Mouse (Mus musculus): ENCODE results near the gene Tasp1.
"Not testable (repeated sequence)": the region's sequence is repeated elsewhere in the genome, so short reads cannot be mapped to it uniquely, and the experiment has no call there.

Tasp1 gene

DNA sequence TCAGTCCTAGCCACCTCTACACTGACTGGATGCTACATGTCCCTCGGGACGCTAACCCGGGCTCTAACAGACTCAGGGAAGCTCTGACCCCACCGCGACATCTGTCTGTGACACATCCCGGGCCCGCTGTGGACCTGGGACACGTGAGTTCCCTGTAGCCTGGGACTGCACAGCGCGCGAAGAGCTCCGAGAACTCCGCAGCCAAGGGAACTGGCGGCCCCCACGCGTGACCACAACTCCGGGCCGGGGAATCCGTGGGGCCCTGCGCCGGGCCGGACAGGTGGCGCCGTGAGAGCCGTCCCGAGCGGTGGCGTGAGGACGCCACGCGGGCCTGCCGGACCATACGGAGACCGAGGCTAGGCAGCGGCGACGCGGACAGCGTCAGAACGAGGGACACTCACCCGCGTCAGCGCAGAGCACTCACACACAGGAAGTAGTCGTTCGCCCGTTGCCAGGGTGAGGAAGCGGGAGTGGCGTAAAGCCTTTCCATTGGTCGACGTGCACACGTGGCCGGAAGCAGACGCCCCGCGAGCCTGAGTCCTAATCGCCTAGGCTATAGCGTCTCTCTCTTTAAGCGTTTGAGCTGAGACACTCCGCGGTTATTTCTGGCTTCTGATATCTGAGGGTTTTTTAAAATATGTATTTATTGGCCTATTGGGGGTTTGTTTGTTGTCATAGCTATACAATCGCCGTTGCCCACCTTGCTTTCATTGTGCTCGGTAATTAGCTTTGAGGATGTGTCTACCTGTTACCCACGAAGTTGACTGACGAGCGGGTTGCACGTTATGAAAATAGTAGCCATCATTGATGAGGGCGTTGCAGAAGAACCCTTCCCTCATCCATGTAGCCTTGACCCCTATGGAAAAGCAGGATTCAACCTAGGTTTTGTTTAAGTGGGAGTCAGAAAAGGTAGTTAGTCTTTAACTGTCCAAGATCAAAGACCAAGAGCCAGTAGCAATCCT lies at the start of gene Tasp1:
Gene Tasp1 (minus strand): TSS at position 453 of the 962 bp plus-strand sequence.
- peak; percentile 95 to 97 for DNase-seq (ENCODE audit: low spot score in 2 of 2)

DNA sequence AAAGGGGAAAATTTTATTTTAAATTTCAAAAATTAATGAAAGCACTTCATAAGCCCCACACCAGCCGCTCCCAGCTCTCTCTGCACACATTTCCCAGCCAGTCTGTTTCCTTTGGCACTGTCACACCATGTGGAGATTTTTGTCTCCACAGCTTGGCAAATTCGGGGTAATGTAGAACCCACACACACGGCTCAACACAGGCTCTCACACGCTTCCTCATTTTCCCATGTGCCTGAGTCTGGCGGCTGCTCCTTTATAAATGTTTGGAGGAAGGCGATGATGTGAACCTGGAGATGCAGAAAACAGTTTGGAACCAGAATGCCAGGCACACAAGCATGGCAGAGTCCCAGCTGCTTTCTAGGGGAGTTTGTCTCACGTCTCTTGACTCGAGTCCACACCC lies 47.2 kb upstream of the Tasp1 start:
- peak; percentile 26 to 34 for DNase-seq (ENCODE audit: low spot score in 2 of 2)

DNA sequence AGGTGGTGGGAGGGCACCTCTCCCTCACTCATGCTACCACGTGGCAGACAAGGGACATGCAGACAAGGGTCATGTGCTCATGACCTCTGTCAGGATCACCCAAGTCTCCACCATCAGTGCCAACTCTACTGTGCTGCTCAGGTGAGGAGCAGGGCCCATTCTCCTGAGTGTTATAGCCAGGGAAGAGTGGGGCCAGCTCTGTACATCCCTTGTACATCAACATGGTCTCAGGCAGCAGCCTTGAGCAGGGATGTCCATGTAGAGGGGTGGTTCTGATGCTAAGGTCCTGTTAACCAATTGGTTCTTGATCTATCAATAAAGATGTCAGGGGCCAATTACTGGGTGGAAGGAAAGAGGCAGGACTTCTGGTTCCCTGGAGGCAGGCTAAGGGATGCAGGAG lies 42.3 kb upstream of the Tasp1 start:
- DNase-seq (ENCODE audit: low spot score in 2 of 2) = no peak

DNA sequence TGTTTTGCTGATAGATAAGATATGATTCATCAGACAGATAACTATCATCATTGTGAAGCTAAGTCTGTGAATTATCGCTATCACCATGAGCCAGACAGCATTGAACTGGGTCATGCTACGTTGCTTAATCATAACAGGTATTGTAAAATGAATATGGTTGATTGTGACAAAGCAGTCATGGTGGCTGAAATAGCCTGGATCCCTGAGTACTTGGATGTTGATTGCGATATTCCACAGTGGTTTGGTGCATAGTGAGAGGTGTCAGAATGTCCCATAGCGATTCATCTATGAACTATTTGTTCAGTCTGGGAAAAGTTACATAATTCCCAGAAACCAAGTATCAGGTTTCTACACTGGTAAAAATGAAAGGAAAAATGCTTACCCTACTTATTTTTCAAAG lies 41.0 kb upstream of the Tasp1 start:
- no peak for DNase-seq (ENCODE audit: low spot score in 2 of 2)

DNA sequence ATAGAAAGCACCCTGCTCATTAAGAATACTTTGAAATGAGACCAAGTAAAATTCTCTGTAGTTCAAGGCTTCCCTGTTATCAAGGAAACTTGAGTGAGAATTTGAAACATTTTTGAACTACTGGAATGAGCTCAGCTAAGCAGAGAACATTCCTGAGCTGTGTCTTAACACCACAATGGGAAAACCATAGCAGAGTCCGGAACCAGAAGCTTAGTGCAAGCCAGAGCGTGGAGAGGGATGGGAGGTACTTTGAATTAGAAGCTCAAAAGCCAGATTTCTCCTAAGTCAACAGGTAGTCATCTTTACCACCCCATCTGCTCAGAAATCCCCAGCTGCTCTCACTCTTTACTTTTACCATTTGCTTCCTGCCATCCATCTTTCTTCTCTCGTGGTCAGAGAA lies 38.3 kb upstream of the Tasp1 start:
- peak in 1 of 2 experiments; percentile 14 for DNase-seq (ENCODE audit: low spot score in 2 of 2)

DNA sequence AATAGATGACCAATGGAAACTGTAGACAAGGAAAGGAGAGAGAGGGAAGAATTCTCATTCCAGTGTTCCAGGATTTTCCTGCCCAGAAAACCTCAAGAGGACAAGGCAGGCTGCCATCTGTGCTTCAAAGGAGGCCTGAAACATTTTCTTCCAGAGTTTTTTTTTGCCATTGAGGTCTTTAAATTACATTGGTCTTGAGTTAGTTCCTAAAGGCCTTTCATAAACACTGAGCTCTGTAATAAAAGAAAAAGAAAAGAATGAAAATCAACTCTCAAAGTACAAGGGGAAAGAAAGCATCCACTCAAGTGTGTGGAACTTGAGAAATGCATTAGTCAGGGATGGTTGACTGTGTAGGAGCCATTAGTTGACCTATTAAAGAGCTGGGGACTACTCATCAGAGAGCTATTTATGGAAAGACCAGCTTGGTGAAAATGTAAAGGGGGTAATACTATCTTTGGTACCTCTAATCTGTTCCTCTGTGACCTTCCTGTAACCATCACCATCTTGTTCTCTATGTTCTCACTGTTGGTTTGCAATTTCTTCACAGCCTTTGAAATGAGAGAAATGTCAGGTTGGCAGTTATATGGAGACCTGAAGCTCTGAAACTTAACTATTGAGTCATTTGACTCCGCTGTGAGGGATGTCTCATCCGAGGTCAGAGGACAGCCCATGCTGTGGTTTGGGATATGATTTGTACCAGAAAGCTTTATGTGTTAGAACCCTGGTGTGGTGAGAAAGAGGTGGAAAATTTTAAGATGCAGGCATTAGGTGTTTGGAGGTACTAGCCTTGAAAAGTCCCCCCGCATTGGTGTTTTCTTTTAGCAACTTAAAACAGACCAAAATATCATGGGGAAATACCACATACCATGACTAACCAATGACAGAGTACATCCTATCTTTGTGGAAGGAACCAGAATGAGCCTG lies 34.2 kb upstream of the Tasp1 start:
- no peak for DNase-seq (ENCODE audit: low spot score in 2 of 2)

DNA sequence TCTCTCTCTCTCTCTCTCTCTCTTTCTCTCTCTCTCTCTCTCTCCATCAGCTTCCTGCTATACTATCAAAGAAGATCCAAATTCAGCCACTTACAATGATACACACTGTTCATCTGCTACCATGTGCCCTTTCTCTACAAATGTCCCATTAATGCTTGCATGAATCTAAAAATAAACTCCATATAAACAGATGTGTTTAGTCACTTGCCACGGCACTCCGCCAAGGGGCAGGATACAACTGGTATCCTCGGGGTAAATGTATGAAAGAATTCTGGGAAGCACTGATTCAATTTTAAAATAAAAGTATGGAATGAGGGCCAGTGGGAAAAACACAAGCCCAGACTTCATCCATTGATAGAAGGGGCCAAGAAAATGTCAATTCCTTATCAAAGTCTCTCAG lies 33.4 kb upstream of the Tasp1 start:
- DNase-seq (ENCODE audit: low spot score in 2 of 2) = no peak

DNA sequence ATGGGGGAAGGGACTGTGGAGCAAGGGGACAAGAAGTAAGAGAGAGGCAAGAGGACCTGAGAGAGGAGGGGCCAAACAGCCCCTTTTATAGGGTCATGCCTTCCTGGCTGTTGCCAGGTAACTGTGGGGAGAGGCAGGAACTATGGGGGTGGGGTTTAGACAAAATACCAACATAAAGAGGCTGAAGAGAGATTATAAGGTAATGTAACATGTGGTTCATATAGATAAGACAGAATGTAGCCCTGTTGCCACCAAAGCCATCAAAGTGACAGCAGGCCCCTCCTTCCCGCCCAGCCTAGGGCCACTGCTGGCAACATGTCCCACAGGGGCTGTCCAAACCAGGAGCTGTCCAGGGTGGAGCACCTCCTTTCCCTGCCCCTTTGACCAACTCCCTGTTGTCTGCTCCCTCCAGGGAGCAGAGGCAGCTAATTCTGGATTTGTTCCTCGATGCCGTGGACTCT lies 30.6 kb upstream of the Tasp1 start:
- no peak for DNase-seq (ENCODE audit: low spot score in 2 of 2)

DNA sequence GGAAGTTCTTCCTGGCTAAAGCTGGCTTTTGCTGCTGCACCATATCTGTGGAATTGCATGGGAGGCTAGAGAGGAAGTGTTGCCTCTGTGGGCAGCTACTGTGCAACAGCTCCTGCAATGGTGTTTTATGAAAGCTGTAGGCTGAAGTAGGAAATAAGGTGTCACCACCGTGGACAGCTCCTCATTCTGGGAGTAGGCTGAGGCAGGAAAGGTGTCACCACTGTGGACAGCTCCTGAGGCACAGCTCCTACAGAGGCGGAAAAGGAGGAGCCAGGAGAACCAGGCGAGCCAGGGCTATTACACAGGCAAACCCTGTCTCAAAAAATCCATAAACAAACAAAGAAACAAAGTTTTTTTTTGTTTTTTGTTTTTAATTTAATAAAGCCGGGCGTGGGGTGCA lies 29.4 kb upstream of the Tasp1 start:
- DNase-seq (ENCODE audit: low spot score in 2 of 2) = no peak

DNA sequence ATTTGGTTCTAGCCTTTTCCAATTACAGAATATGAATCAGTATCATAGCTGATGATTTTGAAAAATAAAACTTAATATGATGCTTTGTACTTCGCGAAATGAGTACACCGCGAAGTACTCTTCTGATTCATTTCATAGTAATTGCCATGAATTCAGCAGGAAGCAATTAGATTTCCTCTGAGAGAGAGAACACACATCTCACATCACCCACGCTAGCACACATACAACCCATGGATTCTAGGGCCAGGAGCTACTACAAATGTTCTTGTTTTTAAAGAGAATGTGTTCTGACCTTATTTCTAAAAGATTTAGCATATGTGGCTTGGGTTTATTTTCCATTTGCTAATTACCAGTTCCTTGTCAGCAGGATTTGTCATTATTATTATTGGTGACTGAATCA lies 26.8 kb upstream of the Tasp1 start:
- DNase-seq (ENCODE audit: low spot score in 2 of 2) = no peak

DNA sequence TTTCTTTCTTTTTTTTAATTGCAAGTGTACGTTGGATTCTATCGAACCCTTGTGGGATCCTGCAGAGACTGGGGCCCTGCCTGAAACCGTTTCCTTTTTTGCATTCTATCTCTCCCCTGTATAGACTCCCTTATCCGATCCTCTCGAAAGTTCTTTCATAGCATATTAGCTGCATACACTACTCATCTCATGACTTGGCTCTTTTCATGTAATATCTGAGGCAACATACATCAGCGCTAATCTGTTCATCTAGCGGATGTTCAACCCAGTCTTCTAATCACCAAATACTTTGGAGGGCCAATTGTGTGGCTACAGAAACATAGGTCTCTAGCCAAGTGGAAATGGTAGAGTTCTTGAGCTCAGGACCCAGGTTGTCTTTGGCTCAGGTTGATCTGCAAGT lies 17.6 kb upstream of the Tasp1 start:
- DNase-seq (ENCODE audit: low spot score in 2 of 2) = no peak

DNA sequence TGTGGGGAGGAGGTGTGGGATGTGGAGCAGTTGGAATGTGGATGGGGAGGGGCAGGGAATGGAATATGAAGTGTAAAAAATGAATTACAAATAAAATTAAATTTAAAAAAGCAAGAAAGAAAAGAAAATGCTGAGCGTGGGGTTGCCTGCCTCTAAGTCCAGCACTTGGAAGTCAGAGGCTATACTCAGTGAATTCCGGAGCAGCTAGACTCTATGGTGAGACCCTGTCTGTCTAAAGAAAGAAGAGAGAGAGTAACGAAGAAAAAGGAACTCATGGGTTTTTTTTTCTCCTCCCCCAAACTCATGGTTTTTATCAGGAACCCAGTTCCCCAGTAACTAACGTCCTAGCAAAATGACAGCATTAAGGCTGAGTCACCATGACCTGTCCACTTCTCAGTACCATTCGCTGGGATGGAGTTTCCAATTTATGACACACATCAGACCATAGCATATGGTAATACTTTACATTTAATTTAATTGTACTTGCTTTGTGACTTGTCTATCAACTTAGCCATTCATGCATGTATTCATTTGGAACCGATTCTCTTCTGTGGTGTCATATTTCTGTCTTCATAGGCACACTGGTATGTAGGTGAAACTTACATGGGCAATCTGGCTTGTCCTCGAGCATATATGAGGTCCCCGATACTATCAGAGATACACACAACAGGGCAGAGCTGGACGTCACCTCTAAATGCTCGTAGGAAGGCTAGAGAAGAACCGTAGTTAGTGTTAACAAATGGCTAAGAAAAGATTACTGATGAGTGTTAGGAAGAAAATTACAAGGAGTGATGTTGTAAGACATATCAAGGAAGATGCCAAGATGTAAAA lies 14.4 kb upstream of the Tasp1 start:
- no peak for DNase-seq (ENCODE audit: low spot score in 2 of 2)

DNA sequence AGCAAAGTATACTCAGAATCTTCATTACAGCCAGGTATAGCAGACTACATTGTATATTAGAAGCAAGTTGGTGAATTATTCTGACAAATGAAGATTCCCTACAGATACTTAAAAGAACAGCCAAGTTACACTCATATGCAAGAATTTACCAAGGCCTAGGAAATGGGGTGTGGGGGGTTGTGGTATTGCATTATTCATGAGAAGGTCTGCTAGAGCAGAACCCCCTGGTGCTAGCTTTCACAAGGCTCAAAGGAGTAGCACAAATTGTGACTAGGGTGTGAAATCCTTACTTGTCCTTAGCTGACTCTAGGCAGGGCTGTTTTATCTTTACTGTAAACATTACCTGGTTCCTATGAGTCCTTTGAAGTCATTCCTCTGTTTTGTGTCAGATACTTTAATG lies 12.7 kb upstream of the Tasp1 start:
- not testable (repeated sequence) for DNase-seq (ENCODE audit: low spot score in 2 of 2)

DNA sequence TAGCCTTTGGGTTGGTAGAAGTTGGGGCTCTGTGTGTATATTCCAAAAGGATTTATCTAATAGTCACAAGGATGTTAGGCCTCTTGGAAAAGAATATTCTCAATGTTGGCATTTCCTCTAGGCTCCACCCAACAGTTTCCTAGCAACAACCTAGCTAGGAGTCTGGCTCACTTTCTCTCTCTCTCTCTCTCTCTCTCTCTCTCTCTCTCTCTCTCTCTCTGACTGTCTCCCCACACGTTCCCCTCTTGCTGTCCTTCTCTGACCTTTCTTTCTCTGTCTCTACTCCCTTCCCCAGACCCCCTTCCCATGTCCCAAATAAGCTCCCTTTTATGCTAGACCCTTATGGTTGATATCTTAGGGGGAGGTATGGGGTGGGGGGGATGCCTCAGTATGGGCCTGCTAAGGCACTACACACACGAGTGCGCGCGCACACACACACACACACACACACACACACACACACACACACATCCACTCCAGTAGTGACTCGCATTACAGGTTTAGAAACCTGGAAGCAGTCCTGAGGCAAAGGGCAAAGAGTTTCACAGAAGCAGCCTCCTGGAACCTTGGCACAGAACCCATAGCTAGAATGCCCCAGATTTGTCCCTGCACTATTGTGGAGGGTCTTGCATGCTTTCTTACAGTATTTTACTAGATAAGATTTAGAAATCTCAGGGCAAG lies 12.1 kb upstream of the Tasp1 start:
- no peak for DNase-seq (ENCODE audit: low spot score in 2 of 2)

DNA sequence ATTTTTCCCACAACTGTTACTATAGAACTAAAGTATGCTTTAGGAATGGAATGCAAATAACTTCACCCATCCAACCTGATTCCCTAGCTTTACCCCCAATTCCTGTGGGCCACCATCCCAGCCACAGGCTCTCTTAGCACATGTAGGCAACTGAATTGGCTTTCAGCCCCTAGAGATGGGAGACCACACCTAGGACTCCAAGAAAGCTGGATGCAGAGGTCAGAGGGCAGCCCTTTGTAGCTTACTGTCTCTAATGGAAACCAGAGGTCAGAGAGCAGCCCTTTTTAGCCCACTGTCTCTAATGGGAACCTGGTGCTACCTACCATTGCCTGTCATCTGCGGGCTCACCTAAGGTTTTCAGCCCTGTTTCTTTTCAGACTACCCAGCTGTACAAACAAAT lies 10.9 kb upstream of the Tasp1 start:
- no peak for DNase-seq (ENCODE audit: low spot score in 2 of 2)

DNA sequence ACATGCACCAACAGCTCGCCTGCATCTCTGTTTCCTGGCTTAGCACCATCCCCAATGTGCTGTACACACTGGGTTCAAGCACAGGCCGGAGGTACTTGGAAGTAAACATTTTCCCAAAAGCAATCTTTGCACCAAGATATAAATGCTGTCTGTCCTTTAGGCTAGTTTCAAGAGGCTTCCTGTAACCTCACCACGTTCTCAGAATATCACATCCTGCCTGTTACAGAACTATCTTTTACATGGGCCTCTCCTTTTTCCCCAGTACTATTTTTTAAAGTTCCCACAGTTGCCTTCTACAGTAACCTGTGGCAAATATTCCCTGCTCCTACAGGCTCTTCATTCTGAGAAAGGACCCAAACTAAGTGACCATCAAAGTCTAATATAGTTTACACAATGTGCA lies 8.5 kb upstream of the Tasp1 start:
- no peak for DNase-seq (ENCODE audit: low spot score in 2 of 2)

DNA sequence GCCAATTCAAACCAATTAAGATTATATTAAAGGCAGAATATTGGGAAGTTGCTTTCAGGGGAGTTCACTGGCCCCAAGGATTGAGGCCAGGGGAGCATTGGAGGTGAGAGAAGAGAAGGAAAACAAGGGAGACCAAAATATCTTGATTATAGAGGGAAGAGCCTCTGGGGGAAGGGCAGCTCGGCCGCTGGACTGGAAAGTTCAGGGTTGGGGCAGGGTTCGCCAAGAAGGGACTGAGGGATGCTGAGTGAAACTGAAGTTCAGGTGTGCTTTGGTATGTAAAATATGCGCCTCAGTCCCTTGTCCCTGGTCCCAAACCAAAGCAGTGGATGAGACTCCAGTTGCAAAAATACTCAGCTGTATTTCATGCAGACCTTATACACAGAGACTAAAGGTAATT lies 911 bp upstream of the Tasp1 start:
- DNase-seq (ENCODE audit: low spot score in 2 of 2) = no peak

DNA sequence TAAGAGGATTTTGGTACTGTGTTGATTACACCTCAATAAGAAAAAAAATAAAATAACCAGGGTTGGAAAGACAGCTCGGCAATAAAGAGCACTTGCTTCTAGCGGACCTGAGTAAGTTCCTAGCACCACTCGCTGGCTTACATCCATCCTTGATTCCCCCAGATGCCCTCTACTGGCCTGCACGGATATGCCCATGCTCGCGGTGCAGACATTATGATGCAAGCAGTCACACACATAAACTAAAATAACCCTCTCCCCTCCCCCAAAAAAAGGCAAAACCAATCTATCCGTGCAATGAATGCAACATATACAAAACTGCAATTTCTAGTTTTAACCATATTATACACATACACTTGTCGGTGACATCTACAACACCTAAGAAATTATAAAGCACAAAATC lies 929 bp downstream of the Tasp1 start:
- no peak for DNase-seq (ENCODE audit: low spot score in 2 of 2)

DNA sequence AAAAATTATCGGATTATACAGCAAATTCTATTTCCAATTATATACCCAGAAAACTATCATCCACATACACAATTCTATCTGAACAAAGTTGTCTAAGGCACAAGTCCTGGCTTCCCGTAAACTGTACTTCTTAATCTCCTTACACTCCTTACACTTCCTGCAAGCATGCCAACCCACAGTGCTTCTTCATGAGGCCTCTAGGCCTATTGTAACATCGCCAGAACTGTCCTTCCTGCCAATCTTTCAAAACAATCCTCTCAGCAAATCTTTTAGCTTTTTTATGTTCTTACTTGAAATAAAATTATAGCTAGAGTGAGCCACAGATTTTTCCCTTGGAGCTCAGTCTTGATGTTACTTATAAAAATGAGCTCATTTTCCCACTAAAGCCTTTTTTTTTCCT lies 5.1 kb downstream of the Tasp1 start:
- no peak for DNase-seq (ENCODE audit: low spot score in 2 of 2)

DNA sequence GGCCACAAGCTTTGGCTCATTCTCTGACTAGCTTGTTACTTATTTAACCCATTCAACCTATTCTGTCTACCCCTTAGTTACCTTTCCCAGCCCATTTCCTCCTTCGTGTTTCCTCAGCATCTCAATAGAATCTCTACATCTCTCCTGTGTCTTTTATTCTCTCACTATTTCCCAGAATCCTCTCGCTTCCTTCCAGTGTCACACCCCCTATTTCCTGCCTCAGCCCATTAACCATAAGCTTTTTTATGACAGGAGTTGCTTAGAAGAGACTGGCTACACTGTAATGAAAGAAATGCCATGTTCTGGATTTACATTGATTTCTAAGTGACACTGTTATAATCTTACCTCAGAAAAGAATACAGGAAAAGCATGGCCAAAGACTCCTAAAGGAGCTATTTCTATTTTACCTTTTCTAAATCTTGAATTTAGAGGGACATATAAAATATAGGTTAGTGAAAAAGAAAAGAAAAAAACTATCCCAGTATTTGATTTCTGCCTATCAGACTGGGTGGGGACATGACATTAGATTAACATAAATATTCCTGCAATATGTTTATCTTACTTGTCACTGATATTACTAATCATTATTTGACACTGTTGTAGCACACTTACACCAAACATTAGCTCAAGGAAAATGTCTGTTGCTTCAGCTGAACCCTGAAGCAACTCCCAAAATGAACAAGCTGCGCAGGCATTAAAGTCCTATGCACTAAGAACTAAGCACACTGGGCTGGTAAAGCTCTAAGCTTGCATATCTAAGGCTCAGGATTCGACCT lies 6.3 kb downstream of the Tasp1 start:
- DNase-seq (ENCODE audit: low spot score in 2 of 2) = no peak
